Mouse (Mus musculus) olfactory bulb, adult 2 months (tissue): ENCODE results near the gene Taf1c. TPM values are rescaled to one million over a fixed set of nuclear protein-coding genes. Genes with fewer than 3 reads are reported as not detected.

Experiments used
- H3K27ac ChIP-seq: fragments of 200-500 bp; 2 replicates; pipeline ENCODE4 v1.5.1; 2012; ENCODE audit warnings: low read depth, low read length; ENCODE audit not compliant: insufficient read depth
- H3K4me1 ChIP-seq: fragments of 200-500 bp; 2 replicates; pipeline ENCODE4 v1.6.1; 2012; ENCODE audit warnings: low read length; ENCODE audit not compliant: control insufficient read depth, insufficient read depth
- H3K4me3 ChIP-seq: fragments of 200-500 bp; 2 replicates; pipeline ENCODE4 v1.5.1; 2012; ENCODE audit warnings: mild to moderate bottlenecking, low read depth, low read length, moderate library complexity; ENCODE audit not compliant: insufficient read depth
- CTCF ChIP-seq: fragments of 200-500 bp; IDR thresholded peaks from 2 replicates; pipeline ENCODE4 v1.5.1; 2012; ENCODE audit warnings: low read depth, mild to moderate bottlenecking, low read length, moderate library complexity; ENCODE audit not compliant: insufficient read depth
- POLR2A ChIP-seq: fragments of 200-500 bp; IDR thresholded peaks from 2 replicates; pipeline ENCODE4 v1.6.1; 2012; ENCODE audit warnings: mild to moderate bottlenecking, low read depth, low read length, moderate library complexity; ENCODE audit not compliant: insufficient read depth
- WGBS: fragments of 180-500 bp; shearing (Covaris S2); methylation state at CpG from one replicate; pipeline ENCODE4 v1.1.7; 2018; 5-methylcytosine and 5-hydroxymethylcytosine counted together
- polyA plus RNA-seq: library from polyadenylated mRNA; stranded (reverse); fragments of >200 nt; gene quantifications from 2 replicates; pipeline ENCODE4 v1.2.4, GENCODE M21; 2012; ENCODE audit warnings: low replicate concordance; ENCODE audit not compliant: missing spikeins, insufficient read depth, insufficient read length

Taf1c gene
- polyA plus RNA-seq, 1 experiment = not detected

- Histone ChIP-seq H3K4me3 (no peak overlapping the region), H3K4me1 (peaks cover 10% of the 10 kb centered on the region), H3K27ac (no peak overlapping the region)
- WGBS = 67% methylated on average over 6 of the region's 6 CpGs
- TF ChIP-seq POLR2A = no peak
- no peak for TF ChIP-seq CTCF
Observed at GRCm38 (mm10) chr8:119638261-119638660, 33.2 kb upstream of the Taf1c start.

GRCm38 (mm10) chr8:119637381-119637780 lies 32.4 kb upstream of the Taf1c start:
- H3K4me3 ChIP-seq = no peak overlapping the region
- H3K27ac ChIP-seq = no peak overlapping the region
- no peak for TF ChIP-seq POLR2A
- TF ChIP-seq CTCF = no peak
- peaks cover 10% of the 10 kb centered on the region for H3K4me1 ChIP-seq
- 96% methylated on average over 4 of the region's 4 CpGs for WGBS

GRCm38 (mm10) chr8:119636766-119637165 lies 31.7 kb upstream of the Taf1c start:
- 79% methylated on average over 7 of the region's 7 CpGs for WGBS
- no peak overlapping the region for H3K27ac ChIP-seq
- H3K4me3 ChIP-seq = no peak overlapping the region
- H3K4me1 ChIP-seq = peaks cover 10% of the 10 kb centered on the region
- TF ChIP-seq POLR2A = no peak
- TF ChIP-seq CTCF = no peak

- peaks cover 10% of the 10 kb centered on the region for H3K4me1 ChIP-seq
- 0 out of 2 replicates have a peak overlapping the region, but pooled peaks have one; percentile 14 for H3K27ac ChIP-seq
- no peak overlapping the region for H3K4me3 ChIP-seq
- no peak for TF ChIP-seq CTCF
- TF ChIP-seq POLR2A = no peak
- 75% methylated on average over 2 of the region's 2 CpGs for WGBS
Observed at GRCm38 (mm10) chr8:119635958-119636357, 30.9 kb upstream of the Taf1c start.

- no peak within 1 kb of the TSS for H3K4me3 ChIP-seq
- H3K4me1 ChIP-seq = peaks cover 10% of the 10 kb centered on the region
- TF ChIP-seq CTCF = no peak
- TF ChIP-seq POLR2A = no peak
- 0 out of 2 replicates have a peak within 1 kb of the TSS, but pooled peaks have one; percentile 14 for H3K27ac ChIP-seq
- WGBS = 41% methylated on average over 6 of the region's 6 CpGs
Observed at GRCm38 (mm10) chr8:119635378-119635777, 30.4 kb upstream of the Taf1c start, which contains the start of gene Kcng4. Kcng4 (minus strand) TSS chr8:119635680.

- H3K4me3 ChIP-seq = no peak overlapping the region
- 28% methylated on average over 14 of the region's 14 CpGs for WGBS
- H3K4me1 ChIP-seq = peaks cover 10% of the 10 kb centered on the region
- H3K27ac ChIP-seq = no peak overlapping the region
- TF ChIP-seq CTCF = no peak
- TF ChIP-seq POLR2A = no peak
Observed at GRCm38 (mm10) chr8:119634616-119635336, 29.8 kb upstream of the Taf1c start.

- no peak overlapping the region for H3K27ac ChIP-seq
- H3K4me3 ChIP-seq = no peak overlapping the region
- TF ChIP-seq POLR2A = no peak
- no peak for TF ChIP-seq CTCF
- H3K4me1 ChIP-seq = peaks cover 10% of the 10 kb centered on the region
- 56% methylated on average over 29 of the region's 29 CpGs for WGBS
Observed at GRCm38 (mm10) chr8:119632909-119633308, 27.9 kb upstream of the Taf1c start.

- Histone ChIP-seq H3K4me3 (no peak overlapping the region), H3K4me1 (peaks cover 10% of the 10 kb centered on the region), H3K27ac (no peak overlapping the region)
- WGBS = 88% methylated on average over 9 of the region's 9 CpGs
- TF ChIP-seq CTCF (no peak), POLR2A (no peak)
Observed at GRCm38 (mm10) chr8:119632246-119632645, 27.2 kb upstream of the Taf1c start.

- no peak overlapping the region for H3K27ac ChIP-seq
- WGBS = 54% methylated on average over 3 of the region's 3 CpGs
- no peak overlapping the region for H3K4me3 ChIP-seq
- no peak for TF ChIP-seq CTCF
- no peak for TF ChIP-seq POLR2A
- H3K4me1 ChIP-seq = peaks cover 6% of the 10 kb centered on the region
Observed at GRCm38 (mm10) chr8:119630841-119631240, 25.8 kb upstream of the Taf1c start.
